Mouse (Mus musculus) T-helper 2 cell (primary cell): Measurements from ENCODE around the gene Gas7.

Experiments used
- in situ Hi-C: fragments of 300-600 bp; cut with MboI, MseI; formaldehyde crosslinking; loops from one replicate; pipeline ENCODE4 v1.15.1; 2025; ENCODE audit warnings: high pct_unique_total_duplicates

The Gas7 gene

DNA sequence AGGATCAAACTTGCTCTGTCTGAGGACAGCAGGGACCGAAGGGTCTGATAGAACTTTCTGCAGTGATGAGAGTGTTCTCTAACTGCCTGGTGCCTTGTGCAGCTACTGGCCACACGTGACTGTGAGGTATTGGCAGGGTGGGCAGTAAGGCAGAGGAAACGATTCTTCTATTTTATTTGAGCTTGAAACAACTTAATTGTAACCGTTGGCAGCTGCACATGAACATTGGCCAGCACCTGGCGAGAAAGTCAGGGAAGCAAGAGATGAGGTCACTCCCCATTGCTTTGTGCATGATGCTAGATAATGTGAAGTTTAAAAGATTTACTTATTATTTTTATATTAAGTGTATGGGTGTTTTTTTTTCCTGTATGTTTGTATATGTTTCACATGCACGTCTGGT is 77.9 kb downstream of the Gas7 start:
- in situ Hi-C loops, result no loop called here

DNA sequence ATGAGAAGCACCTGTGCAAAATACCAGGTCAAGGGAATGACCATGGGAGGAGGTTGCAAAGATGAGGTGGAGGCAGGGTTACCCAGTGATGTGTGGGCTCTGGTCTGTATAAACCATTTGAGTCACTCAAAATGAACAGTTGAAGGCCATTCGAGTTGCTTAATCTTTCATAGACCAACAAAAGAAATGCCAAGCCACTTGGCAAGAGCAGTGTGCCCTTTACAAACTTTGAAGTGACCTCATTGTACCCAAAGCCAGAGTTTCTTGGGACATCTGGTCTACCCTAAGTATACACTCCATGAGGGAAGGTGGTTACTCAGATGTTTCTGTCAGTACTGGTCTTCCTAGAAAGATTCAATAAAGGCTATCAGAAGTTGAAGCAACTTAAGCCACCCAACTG is 80.5 kb downstream of the Gas7 start:
- in situ Hi-C loops, result no loop called here

DNA sequence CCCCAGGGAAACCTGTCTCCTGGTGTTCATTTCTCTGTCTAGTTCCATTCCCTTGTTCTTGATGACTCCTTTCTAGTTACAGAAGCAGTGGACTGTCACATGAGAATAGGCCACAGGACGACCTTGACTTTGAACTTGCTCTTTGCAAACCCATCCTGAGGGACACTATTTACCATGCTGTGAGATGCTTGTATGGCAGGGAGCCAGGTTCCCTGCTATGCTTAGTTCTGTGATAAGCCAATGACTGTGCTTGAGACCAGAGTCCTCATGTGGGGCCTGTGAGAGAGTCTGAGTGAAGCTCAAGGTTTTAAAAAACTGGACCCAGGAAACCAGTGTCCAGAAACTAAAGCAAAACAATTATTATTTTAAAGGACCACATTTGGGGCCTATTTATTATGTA is 81.2 kb downstream of the Gas7 start:
- in situ Hi-C loops, result no loop called here

DNA sequence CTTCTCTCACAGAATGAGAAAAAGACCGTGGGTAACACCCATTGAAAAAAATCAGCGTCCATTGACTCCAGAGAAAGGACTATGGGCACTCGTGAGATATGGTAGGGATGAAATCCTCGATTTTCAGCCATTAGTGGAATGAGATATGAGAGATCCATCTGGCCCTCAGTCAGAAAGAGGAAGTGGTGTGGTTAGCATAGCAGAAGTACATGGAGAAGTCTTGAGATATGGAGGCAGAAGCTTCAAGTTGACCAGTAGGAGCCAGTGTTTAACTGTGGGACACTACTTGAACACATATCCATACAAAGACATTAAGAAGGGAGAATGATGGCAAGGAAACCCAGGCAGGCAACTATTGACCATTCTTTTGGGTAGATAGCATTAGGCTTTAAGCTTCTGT is 82.1 kb downstream of the Gas7 start:
- in situ Hi-C loops, result no loop called here

DNA sequence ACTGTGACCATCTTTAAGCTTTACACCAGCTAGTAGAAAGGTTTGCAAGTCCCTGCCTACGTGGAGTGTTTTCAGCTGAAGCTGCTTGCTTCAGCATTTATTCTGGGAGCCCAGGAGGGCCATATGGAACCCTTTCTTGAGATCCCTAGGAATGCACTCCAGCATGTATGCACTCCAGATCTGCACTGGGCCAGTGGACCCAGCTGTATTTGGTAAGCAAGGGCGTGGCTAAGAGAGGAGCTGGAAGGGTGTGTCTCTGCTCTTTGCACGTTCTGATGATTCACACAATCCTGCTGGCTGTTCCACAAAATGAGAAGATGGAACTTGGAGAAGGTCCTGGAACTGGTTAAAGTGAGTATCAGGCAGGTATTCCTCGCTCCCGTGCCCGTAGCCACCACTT is 83.3 kb downstream of the Gas7 start:
- in situ Hi-C loops, result no loop called here

DNA sequence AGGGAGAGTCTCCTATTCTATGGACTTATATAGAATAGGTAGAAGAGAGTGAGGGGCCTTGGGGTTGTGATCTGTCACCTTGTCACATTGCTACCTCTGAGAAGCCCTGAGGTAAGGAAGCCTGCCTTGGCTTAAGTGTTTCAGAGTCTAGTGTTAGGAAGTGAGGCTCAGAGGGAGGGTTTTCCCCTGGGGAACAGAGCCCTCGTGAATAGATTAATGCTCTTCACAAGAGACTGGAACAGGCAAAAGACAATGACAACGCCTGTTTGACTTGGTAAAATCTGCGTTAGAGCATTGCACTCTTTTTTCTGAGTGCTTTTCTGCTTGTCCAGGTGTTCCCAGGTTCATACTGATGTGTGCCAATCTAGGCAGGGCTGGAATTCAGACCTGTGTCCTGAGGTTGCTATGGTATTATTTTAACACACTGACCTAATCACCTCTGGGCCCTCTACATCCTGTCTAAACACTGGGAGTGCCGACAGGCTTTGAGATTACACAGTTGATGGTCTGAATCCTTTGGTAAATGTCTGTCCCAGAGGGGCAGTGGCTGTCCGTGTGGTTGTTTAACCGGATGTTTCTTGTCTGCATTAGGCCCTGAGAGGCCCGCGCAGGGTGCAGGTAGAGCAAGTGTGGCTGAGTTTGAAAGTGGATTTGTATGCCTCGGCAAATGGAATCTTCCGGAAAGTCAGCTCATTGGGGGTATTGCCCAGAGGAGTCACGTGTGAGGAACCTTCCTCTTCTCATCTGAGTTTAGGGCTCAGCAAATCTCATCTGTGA is 89.6 kb downstream of the Gas7 start:
- in situ Hi-C loops, result no loop called here

DNA sequence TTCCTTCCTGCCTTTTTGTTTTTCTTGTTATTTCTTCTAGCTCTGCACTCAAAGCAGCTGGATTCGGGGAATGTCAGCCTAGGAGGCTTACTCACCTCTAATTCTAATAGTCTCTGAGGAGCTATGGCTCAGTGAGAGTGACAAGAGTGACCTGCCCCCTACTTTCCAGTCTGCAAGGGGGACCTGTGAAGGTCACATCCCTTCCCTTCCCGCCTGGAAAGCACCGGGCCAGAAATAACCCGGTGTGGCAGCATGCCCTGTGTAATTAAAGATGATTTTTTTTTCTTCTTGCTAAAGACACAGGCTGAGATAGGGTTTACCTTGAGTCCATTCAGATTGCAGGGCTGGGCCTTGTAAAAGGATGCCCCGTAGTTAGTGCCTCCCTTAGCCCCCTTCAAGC is 91.3 kb downstream of the Gas7 start:
- in situ Hi-C loops, result no loop called here

DNA sequence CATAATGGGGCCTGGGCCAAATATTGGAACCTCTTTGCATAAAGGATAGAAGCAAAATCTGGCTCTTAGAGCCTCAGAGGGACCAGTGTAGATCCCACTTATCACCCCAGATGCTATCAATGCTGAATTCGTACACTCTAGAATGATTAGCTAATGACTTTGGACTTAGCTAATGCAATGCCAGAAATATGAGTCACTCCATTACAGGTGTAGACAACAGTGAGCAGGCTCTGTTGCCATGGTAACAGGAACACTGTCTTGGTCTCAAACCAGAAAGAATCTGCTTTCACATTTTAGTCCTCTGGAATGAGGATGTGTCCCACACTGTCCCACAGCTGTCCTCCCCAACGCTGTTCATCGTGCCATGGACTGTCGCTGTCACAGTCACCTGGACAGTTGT is 94.1 kb downstream of the Gas7 start:
- in situ Hi-C loops, result no loop called here

DNA sequence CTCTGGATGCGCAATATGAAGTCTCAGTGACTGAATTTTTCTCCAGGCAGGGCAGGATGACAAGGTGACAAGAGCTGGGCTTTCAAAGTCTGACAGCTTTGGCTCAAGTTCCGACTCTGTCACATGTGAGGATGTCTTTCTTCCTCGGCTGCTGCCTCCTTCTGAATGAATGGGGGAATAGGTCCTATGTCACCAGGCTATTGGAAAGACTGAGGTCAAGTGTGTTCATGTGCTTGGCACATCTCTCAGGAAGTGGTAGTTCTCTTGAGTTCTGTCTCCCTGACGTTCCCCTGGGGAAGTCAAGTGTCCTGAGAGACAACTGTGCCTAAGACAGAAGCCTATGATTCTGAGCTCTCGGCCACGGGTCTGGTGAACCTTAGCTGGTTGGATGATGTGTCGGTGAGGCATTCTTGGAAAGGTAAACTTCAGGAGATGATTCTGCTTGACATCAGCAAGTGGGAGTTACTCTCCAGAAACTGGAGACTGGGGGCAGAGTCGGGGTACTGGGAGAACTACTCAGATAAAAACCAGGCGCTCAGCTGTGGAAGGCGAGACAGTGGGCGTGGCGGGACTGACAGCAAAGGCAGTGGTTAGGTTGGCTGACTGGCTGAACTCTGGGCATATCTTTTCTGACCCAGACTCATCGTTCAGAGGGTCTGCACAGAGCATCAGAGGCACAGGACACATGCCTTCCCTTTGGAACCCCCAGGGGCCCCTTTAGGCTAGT is 94.7 kb downstream of the Gas7 start:
- in situ Hi-C loops, result no loop called here

DNA sequence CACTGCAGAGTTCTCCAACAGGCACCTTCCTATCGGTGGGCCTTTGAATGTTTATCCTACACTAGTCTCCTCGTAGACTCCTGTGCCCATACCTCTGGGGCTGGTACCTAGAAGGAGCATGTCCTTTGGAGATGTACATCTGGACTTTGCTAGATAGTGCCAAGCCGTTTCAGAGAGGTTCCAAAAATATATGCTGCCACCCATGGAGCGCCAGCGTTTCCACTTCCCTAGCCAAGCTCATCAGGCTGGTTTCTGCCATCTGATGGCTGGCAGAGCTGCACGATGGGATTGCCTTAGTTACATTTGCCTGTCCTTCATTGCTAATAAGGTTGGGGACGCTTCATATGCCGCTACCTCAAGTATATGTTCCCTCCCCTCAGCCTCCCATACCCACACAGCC is 97.2 kb downstream of the Gas7 start:
- in situ Hi-C loops, result no loop called here

DNA sequence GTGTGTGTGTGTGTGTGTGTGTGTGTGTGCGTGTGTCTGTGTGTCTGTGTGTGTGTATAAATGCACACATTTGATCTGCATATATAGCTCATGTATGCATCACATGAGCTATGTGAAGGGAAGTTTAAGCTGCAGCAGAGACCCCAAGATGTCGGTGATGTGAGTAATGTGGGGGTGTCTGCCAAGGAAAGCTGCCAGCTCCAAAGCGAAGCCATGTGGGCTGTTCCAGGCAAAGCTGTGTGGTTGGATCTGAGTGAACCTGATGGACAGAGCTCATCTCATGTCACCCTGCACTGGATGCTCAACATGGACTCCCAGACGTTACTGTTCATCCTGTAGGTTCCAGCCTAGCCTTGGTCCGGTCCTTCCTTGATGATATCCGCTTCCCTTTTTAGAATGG is 99.0 kb downstream of the Gas7 start:
- in situ Hi-C loops, result no loop called here

DNA sequence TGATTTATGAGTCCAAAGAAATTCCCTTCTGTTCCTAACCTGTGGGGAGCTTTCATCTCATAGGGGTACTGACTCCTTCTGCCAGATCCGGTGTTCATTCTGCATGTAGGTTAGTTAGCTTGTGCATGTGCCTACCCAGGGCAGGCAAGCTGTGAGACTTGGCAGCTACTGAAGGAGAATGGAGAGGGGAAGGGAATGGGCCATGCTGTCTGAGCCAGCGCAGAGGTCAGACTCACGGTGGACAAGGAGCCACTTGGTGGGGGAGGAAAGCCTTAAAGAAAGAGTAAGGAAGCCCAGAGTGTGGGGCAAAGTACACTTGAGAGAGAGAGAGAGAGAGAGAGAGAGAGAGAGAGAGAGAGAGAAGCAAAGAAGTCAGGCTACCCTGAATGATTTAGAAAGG is 101.1 kb downstream of the Gas7 start:
- in situ Hi-C loops, result no loop called here

DNA sequence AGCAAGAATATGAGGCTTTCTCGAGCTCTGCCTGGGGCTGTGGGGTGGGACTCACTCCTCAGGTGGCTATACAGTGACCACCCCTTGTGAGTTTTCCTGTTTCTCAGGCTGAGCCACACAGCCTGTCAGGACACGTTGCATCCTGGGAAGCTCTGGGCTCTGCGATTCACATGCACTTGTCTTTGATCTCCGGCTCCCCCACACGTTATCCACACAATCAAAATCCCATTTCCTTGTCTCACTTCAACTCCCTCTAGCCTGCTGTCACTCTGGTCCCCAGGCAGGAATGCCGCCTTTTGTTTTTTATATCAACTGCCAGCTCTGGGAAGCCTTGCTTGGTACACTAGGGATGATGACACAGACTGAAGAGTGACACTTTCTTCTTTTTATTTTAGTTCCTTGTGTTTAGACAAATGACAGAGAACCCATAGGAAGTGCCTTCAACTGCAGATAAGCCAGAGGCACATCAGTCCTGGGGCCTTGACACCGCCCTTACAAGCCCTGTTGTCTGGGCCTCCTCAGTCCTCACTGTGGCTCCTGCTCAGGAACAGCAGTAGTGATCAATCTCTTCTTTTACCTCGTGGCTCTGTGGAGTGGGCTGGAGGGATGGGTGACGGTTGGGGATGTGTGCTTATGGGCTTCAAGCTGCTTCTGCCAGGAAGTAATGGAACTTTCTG is 103.7 kb downstream of the Gas7 start:
- in situ Hi-C loops, result no loop called here

DNA sequence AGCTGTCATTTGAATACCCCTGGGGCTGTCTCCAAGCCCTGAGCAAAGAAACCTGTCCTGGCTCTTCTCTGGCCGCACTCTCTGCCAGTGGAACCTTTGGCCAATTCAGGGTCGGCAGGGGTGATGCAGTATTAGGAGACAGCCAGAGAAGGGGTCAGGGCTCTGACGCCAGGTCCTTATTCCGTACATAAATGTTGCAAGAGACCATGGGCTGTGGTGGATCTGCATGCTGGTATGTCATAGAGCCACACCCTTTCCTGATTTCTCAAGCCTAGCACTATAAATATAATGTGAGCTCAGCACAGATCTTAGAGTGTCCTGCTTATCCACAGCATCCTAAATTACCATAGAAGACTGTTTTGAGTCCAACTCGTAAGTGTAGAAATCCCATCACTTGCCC is 104.3 kb downstream of the Gas7 start:
- in situ Hi-C loops, result no loop called here

DNA sequence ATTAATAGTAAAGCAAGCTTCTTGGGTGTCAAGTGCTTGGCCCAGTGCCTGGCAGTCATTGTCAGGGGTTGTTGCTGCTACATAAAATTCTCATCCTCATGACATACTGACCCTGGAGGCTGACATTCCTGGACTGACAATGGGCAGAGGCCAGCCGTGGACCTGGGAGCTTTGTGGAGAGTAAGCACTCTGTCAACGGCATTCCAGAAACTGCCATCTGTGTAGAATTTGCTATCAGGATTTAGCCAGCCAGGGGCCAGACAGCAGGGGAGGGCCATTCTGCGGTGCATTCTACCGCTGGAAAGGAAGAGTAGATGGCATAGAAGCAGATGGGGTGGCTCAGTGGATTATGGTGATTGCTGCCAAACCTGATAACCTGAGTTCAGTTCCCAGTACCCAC is 106.4 kb downstream of the Gas7 start:
- in situ Hi-C loops, result no loop called here

DNA sequence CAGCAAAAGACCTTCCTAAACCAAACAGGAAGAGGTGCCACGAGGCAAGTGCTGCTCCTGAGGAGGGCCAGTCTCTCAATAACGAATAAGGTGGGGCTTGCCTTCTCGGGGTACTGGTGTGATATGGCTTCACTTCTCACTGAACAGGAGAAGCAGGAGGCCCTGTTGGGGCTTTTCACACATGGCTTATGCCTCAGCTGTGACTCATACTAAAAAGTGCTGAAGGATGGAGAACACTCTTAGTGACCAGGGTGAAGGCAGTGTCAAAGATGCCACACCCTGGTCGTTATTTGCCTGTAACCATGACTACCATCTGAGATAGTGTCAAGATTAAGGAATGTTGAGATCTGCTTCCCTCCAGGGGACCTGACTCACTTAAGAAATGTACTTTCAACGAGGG is 107.9 kb downstream of the Gas7 start:
- in situ Hi-C loops, result no loop called here

DNA sequence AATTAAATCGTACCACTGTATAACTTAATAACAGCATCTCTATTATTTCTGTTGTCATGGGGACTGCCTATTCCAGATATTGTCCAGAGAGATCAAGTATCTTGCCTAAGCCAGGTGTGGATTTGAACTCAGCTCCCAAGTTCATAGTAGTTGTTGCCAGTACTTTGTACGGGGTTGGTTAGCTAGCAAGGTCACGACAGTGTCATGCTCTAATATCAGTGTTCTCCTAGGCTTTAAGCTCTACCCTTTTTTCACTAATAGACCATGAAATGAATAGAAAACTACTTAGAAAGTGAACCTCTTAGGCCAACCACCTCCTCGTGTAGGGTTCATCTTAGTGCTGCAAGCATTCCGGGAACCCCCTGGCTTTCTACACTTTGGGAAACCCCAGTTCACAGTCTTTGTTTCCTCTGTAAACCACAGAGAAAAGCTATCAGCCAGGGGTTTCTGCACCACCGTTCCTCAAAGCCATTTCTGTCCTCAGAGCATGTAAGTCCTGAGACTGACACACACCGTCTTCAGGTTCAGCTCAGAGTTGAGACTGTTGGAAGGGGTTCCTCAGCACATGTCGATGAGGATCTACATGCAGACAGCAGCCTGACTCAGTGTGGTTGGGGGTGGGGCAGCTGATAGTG is 108.9 kb downstream of the Gas7 start:
- in situ Hi-C loops, result no loop called here

DNA sequence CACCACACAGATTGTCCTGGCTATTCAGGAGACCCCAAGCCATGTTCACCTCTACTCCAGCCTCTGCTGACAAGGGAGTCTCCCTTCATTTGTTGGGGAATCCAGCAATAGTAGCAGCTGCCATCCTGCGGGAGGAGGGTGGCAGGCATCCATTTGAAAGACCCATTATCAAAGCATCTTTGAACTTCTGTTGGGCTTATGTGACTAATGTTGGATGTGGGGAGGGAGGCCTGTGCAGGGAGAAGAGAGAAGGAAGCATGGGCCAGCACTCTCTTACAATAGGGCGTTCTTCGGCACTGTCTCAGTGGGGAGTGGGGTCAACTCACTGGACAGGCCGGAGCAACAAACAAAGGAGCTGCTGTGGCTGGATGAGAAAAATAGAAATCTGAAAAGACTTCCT is 110.3 kb downstream of the Gas7 start:
- in situ Hi-C loops, result no loop called here

DNA sequence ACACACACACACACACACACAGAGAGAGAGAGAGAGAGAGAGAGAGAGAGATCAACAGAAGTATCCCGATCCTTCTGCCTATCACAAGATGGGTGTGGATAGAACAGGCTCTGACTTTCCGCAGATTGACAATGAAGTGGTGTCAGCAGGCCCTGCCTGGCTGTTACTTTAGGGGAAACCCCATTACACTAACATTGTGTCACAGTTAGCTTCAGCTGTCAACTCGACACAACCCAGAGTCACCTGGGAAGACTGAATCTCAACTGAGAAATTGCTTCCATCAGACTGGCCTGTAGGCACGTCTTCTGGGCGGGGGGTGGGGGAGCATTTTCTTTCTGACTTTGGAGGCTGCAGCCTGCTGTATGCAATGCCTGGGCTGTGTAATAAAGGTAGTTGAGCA is 111.5 kb downstream of the Gas7 start:
- in situ Hi-C loops, result no loop called here

DNA sequence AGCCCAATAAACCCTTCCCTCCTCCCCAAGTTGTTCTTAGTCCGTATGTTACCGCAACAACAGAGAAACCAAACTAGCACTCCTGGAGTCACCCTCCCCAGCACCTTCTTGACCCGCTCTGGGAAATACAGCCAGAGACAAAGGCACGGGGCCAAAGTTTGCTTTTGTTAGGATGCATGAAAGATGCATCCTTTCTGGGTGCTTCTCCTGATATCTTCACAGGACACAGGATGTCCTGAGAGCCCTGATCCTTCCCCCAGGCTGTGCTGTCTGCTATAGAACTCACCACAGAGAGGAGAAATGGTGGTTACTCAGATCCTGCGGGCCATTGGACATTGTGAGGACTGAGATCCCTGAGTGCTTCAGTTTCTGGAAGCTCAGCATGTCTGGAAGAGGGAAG is 111.9 kb downstream of the Gas7 start:
- in situ Hi-C loops, result no loop called here

DNA sequence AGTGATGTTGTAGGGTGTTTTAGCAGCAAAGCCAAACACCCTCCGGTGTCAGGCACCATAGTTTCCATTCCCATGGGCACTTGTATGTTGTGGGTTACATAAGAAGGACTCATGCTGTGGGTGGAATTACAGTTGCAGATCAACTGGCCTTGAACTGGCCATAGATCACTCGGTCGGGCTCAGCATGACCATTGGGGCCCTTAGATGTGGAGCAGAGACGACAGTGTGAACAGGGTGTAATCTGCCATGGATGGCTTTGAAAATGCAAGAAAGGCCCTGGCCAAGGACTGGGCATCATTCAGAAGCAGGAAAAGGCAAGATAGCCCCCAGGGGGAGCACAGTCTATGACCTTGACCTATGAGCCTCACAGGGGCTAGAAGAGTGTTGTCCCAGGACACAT is 112.8 kb downstream of the Gas7 start:
- in situ Hi-C loops, result no loop called here

DNA sequence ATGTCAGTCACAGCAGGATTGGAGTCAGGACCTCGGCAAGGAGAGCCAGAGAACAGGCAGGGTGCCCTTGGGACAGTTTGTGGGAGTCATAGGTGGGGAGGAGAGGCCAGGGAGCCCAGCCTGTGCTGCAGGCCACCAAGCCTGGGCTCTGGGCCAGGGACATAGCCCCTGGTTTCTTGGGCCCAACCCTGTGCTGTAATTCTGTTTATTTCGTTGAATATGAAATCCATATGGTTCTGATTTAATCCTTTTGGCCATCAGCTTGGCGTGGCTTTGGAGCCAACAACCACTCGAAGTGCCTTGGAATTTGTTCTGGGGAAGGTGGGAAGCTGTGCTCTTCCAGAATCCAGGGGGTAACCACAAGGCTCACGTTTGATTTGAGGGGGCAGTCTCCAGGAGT is 113.6 kb downstream of the Gas7 start:
- in situ Hi-C loops, result no loop called here

DNA sequence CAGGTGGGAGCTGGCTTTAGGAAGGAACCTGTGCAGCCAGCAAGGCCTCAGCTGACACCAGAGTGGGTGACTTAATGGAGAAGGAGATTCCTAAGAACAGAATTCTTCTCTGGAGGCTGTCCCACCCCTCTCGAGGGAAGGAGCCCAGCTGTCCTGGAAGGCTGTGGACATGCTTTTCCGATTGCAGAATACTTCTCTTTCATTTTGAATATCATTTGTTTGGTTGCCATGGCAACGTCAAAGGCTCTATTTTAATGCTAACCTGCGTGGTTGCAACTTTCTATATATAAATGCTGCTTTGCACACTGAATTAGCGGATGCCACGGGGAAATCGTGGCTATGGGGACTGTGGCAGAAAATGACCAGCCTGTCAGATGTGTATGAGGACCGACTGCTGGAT is 115.7 kb downstream of the Gas7 start:
- in situ Hi-C loops, result no loop called here
